Mouse (Mus musculus): ENCODE data around the gene Gpr176. TPM values are rescaled to one million over a fixed set of nuclear protein-coding genes. Genes with fewer than 3 reads are reported as not detected.
"Not testable (repeated sequence)": the region's sequence is repeated elsewhere in the genome, so short reads cannot be mapped to it uniquely, and the experiment has no call there.

The Gpr176 gene
- polyA plus RNA-seq, 1 experiment from 2014 or later, result 1.8 TPM

- H3K4me2 ChIP-seq, result no peak overlapping the region
- no peak overlapping the region for H3K4me3 ChIP-seq
- H3K27me3 ChIP-seq, result no peaks in the 10 kb centered on the region
- no peak; the same call in 1 of the 2 replicates for ATAC-seq
- WGBS, result 48% methylated on average over 5 of the region's 5 CpGs
- no peak overlapping the region for H3K9ac ChIP-seq
- H3K9me3 ChIP-seq (replicated peaks), result no peaks in the 10 kb centered on the region
- H3K36me3 ChIP-seq (ENCODE audit: poor library complexity, severe bottlenecking), result no peaks in the 10 kb centered on the region
- H3K27ac ChIP-seq, result no peak overlapping the region
- peaks cover 11% of the 10 kb centered on the region for H3K4me1 ChIP-seq
These were observed 79.6 kb downstream of the Gpr176 start for GRCm38 (mm10) chr2:118293583-118293982.

GRCm38 (mm10) chr2:118289066-118289460 lies 84.2 kb downstream of the Gpr176 start:
- not testable (repeated sequence) for H3K9ac ChIP-seq; ATAC-seq; H3K4me1 ChIP-seq; H3K4me3 ChIP-seq; H3K4me2 ChIP-seq; H3K27me3 ChIP-seq; H3K27ac ChIP-seq; H3K36me3 ChIP-seq (ENCODE audit: poor library complexity, severe bottlenecking); H3K9me3 ChIP-seq (replicated peaks)
- WGBS, result 90% methylated on average over 7 of the region's 7 CpGs

DNA sequence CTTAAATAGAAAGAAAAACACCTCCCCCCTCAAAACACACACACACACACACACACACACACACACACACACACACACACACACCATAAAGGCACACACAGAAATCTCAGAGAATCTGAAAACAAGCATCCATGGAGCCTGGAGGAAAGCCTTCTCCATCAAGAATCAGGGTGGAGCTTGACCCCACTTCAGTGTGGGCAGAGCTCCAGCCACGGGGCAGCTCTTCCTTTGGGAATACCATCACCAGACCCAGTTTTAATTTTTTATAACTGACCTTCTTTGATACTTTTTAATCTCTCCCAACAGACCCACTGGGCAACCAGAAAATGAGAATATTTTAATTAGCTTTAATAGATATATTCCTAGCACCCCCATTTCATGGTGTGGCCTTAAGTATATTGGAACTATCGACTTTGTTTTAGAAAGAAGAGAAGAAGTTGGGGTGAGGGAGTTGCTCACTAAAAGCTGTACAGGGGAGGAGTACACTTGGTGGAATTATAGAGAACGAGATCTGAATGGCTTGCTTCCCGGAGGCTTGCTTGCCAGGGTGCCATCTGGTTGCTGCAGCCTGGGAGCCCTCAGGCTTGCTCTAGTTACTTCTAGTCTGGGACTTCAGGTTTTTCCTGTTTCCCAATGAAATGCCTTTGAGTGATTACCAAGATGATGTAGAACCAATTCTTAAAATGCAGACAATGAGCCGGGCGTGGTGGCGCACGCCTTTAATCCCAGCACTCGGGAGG lies 84.7 kb downstream of the Gpr176 start:
- no peak overlapping the region for H3K9ac ChIP-seq
- H3K27ac ChIP-seq, result no peak overlapping the region
- no peaks in the 10 kb centered on the region for H3K36me3 ChIP-seq (ENCODE audit: poor library complexity, severe bottlenecking)
- H3K9me3 ChIP-seq (replicated peaks), result no peaks in the 10 kb centered on the region
- WGBS, result 87% methylated on average over 9 of the region's 9 CpGs
- no peak overlapping the region for H3K4me2 ChIP-seq
- 0 out of 2 replicates have a peak, but pooled peaks cover 2% of the 10 kb centered on the region for H3K4me1 ChIP-seq
- H3K4me3 ChIP-seq, result no peak overlapping the region
- H3K27me3 ChIP-seq, result no peaks in the 10 kb centered on the region
- no peak for ATAC-seq

DNA sequence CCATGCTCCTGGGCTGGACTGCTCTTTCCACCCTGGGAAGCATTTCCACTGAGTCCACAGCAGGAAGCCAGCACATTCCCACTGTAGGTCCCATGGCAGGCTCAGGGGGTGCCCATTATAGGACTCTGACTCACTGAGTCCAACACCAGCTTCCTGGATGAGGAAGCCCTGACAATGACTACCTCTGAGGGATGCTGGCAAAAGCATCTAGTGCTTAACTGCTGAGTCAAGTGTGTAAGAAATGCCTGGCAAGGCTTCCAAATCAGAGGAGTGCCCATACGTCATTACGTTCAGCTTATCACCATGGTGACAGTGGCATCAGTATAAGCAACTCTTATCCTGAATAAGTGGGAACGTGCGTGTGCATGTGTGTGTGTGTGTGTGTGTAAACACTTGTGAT lies 85.5 kb downstream of the Gpr176 start:
- no peak overlapping the region for H3K4me2 ChIP-seq
- no peaks in the 10 kb centered on the region for H3K27me3 ChIP-seq
- no peak overlapping the region for H3K27ac ChIP-seq
- no peaks in the 10 kb centered on the region for H3K4me1 ChIP-seq
- no peak overlapping the region for H3K9ac ChIP-seq
- H3K4me3 ChIP-seq, result no peak overlapping the region
- H3K36me3 ChIP-seq (ENCODE audit: poor library complexity, severe bottlenecking), result no peaks in the 10 kb centered on the region
- ATAC-seq, result peak; percentile 50; the same call in 1 of the 2 replicates
- H3K9me3 ChIP-seq (replicated peaks), result no peaks in the 10 kb centered on the region
- 61% methylated on average over 4 of the region's 4 CpGs for WGBS

GRCm38 (mm10) chr2:118282467-118282866 lies 90.8 kb downstream of the Gpr176 start:
- Histone ChIP-seq H3K27ac (no peak overlapping the region), H3K4me1 (no peaks in the 10 kb centered on the region), H3K9me3 (replicated peaks) (no peaks in the 10 kb centered on the region), H3K4me3 (no peak overlapping the region), H3K27me3 (no peaks in the 10 kb centered on the region), H3K9ac (no peak overlapping the region), H3K36me3 (ENCODE audit: poor library complexity, severe bottlenecking) (no peaks in the 10 kb centered on the region), H3K4me2 (no peak overlapping the region)
- no peak for ATAC-seq
- 82% methylated on average over 3 of the region's 3 CpGs for WGBS

DNA sequence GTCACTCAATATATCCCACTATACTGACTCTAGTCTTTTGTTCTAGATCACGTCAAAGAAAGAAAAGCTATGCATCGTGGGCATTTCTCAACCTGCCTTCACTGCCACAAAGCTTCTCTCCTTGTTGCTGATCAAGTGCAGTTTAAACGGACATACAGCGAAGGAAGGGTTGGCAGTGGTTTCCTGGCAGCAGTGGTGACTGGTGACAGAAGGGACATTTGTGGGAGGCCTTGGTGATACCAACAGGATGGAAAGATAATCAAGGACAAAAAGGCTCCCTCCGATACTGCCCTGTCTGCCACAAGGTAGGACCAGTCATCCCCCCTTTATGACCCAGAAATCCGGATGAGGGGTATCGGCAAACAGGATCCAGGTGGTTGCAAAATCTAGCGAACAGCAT lies 95.0 kb downstream of the Gpr176 start:
- 92% methylated on average over 8 of the region's 8 CpGs for WGBS
- Histone ChIP-seq H3K9me3 (replicated peaks) (no peaks in the 10 kb centered on the region), H3K4me3 (no peak overlapping the region), H3K4me2 (no peak overlapping the region), H3K36me3 (ENCODE audit: poor library complexity, severe bottlenecking) (no peaks in the 10 kb centered on the region), H3K9ac (no peak overlapping the region), H3K4me1 (peaks cover 13% of the 10 kb centered on the region), H3K27me3 (no peaks in the 10 kb centered on the region), H3K27ac (no peak overlapping the region)
- no peak for ATAC-seq

GRCm38 (mm10) chr2:118271606-118272005 lies 101.6 kb downstream of the Gpr176 start:
- Histone ChIP-seq H3K4me3 (no peak overlapping the region), H3K27ac (no peak overlapping the region), H3K36me3 (ENCODE audit: poor library complexity, severe bottlenecking) (no peaks in the 10 kb centered on the region), H3K9ac (no peak overlapping the region), H3K9me3 (replicated peaks) (no peaks in the 10 kb centered on the region), H3K27me3 (no peaks in the 10 kb centered on the region), H3K4me1 (peaks cover 13% of the 10 kb centered on the region), H3K4me2 (no peak overlapping the region)
- WGBS, result 91% methylated on average over 10 of the region's 10 CpGs
- ATAC-seq, result no peak

DNA sequence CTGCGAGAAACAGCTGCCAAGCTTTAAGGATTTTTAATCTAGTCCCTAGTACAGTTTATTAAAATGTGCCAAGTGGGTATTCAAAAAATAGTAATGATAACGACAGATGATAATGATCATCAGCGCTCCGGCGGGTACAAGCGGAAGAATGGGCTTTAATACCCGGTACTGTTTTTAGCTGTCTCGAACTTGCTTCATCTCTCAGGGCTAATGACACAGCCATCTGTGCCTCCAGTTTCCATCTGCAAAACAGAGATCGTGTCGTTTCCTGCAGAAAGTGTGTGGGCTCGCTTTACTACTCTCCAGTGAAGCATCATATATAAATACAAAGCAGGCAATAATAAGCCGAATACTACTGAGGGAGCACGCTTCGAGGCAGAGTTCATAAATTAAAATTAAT lies 103.0 kb downstream of the Gpr176 start:
- Histone ChIP-seq H3K27me3 (no peaks in the 10 kb centered on the region), H3K9me3 (replicated peaks) (no peaks in the 10 kb centered on the region; the same call in 1 of the 2 replicates), H3K36me3 (ENCODE audit: poor library complexity, severe bottlenecking) (no peaks in the 10 kb centered on the region), H3K4me1 (peaks cover 8% of the 10 kb centered on the region), H3K4me2 (no peak overlapping the region), H3K27ac (peak overlapping the region; percentile 25), H3K4me3 (no peak overlapping the region), H3K9ac (no peak overlapping the region)
- ATAC-seq, result peak; percentile 58
- 68% methylated on average over 14 of the region's 14 CpGs for WGBS

DNA sequence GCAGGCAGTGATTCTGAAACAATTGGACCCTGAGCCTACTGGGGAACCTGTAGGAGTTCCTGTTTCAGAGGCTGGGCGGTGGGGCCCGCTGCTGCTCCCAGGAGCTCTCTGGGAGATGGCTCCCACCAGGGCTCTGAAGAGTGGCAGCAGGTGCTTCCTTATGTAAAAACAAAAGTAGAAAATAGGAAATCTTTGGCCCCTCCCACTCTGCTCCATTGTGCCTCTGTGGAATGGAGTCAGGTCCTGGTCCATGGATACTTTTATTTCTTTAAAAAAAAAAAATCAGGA lies 109.4 kb downstream of the Gpr176 start:
- Histone ChIP-seq H3K9ac (no peak overlapping the region), H3K4me1 (peaks cover 2% of the 10 kb centered on the region; the same call in 1 of the 2 replicates), H3K4me2 (no peak overlapping the region), H3K4me3 (no peak overlapping the region), H3K27ac (no peak overlapping the region), H3K36me3 (ENCODE audit: poor library complexity, severe bottlenecking) (no peaks in the 10 kb centered on the region), H3K9me3 (replicated peaks) (no peaks in the 10 kb centered on the region; the same call in 1 of the 2 replicates), H3K27me3 (no peaks in the 10 kb centered on the region)
- WGBS, result 38% methylated on average over 2 of the region's 2 CpGs
- no peak for ATAC-seq

GRCm38 (mm10) chr2:118263151-118263913 lies 109.9 kb downstream of the Gpr176 start:
- Histone ChIP-seq H3K4me2 (no peak overlapping the region), H3K27me3 (no peaks in the 10 kb centered on the region), H3K9me3 (replicated peaks) (no peaks in the 10 kb centered on the region; the same call in 1 of the 2 replicates), H3K4me3 (no peak overlapping the region), H3K36me3 (ENCODE audit: poor library complexity, severe bottlenecking) (no peaks in the 10 kb centered on the region), H3K27ac (peak overlapping the region; percentile 64), H3K4me1 (peaks cover 2% of the 10 kb centered on the region; the same call in 1 of the 2 replicates), H3K9ac (no peak overlapping the region)
- peak; percentile 78 for ATAC-seq
- WGBS, result 17% methylated on average over 8 of the region's 8 CpGs

DNA sequence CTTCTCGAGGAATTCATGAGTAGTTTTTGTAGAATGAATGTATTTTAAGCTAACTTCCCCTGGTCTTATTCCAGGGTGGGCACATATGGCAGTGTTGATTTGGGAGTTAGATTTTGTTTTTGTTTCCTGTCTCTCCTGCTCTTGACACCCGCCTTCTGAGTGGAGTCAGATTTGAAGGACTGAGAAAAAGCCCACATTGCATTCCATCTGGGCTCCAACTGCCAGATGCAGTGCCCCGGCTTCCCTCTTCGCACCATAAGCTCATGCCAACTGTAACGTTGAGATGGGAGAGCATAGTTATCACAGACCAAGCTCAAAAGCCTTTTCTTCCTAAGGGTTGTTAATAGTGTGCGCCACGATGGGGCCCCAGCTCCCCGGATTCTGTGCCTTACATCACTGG lies 110.5 kb downstream of the Gpr176 start:
- H3K9ac ChIP-seq, result no peak overlapping the region
- no peak overlapping the region for H3K4me3 ChIP-seq
- no peaks in the 10 kb centered on the region for H3K36me3 ChIP-seq (ENCODE audit: poor library complexity, severe bottlenecking)
- H3K27ac ChIP-seq, result peak overlapping the region; percentile 64; the same call in 1 of the 2 replicates
- WGBS, result 51% methylated on average over 8 of the region's 8 CpGs
- no peaks in the 10 kb centered on the region for H3K27me3 ChIP-seq
- peaks cover 2% of the 10 kb centered on the region; the same call in 1 of the 2 replicates for H3K4me1 ChIP-seq
- no peaks in the 10 kb centered on the region; the same call in 1 of the 2 replicates for H3K9me3 ChIP-seq (replicated peaks)
- peak; percentile 90 for ATAC-seq
- H3K4me2 ChIP-seq, result no peak overlapping the region

DNA sequence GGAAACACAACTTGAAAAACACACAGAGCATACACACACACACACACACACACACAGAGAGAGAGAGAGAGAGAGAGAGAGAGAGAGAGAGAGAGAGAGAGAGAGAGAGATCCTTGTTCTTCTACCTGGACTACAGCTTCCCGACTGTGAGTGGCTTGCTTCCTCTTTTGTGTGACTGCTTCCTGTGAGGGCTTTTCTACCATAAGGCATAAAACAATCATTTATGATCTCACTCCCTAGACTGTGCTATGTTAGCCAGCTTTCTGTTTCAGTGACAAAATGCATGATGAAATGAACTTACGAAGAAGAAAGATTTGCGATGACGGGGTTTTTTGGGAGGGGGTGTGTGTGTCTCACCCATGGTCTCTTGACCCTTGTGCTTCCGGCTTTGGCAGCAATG lies 113.5 kb downstream of the Gpr176 start:
- Histone ChIP-seq H3K27me3 (no peaks in the 10 kb centered on the region), H3K4me3 (no peak overlapping the region), H3K27ac (no peak overlapping the region), H3K9ac (no peak overlapping the region), H3K4me2 (no peak overlapping the region), H3K4me1 (peaks cover 8% of the 10 kb centered on the region; the same call in 1 of the 2 replicates), H3K9me3 (replicated peaks) (no peaks in the 10 kb centered on the region), H3K36me3 (ENCODE audit: poor library complexity, severe bottlenecking) (no peaks in the 10 kb centered on the region)
- 90% methylated on average over 5 of the region's 5 CpGs for WGBS
- ATAC-seq, result no peak

All from forebrain, embryonic 13.5 days (tissue).